Mouse (Mus musculus) WW6 (cell line): Measurements from ENCODE around the gene Ncbp1.

Source experiments
- DNase-seq: peaks from one replicate; pipeline ENCODE4 v3.0.0-alpha.2; 2013; ENCODE audit warnings: low read depth, low spot score

Gene Ncbp1

GRCm38 (mm10) chr4:46138287-46139222 is at the start of gene Ncbp1, which contains the start of gene Tstd2:
Ncbp1 (plus strand) TSS chr4:46138613.
Tstd2 (minus strand) TSS chr4:46138694.
- DNase-seq: peak; percentile 76

- DNase-seq: no peak
Observed at GRCm38 (mm10) chr4:46089524-46090125, 48.8 kb upstream of the Ncbp1 start.

- no peak for DNase-seq
Observed at GRCm38 (mm10) chr4:46092429-46093076, 45.9 kb upstream of the Ncbp1 start.

DNA sequence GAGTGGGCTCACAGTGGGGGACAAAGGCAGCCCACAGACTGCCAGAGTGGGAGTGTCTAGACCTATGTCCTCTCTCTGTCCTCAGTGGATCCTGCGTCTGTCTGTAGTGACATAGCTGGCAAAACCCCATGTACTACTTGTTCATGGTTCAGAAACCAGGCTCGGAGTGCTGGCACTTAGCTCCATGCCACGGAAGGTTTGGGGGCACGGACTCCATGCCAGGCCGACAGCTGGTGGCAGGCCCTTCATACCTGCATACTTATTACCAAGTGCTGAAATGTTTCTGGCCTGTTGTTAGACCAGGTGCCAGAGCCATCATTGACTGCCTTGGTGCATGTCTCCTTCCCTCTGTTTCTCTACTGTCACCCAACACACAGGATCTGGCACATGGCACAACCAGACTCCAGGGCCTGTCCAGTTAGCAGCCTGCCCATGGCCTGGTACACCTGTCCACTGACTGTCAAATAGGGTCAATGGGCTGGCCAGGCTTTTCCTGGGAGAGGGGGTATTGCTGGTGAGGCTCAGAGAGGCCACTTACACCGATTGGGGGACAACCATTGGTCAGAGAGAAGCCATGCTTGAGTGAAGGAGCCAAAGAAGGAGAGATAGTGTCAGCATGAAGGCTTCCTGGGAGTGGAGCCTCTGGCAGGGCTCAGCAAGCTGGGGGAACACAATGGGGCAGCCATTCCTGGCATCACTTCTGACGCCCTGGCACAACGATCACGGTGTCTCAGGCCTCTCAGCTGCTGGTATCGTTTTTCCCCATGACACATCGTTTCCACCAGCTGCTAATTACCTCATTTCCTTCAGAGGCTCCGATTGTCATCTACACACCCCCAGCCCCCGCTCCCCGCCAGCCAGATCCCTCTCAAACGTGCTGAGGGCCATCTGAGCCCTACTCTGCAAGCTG is 43.2 kb upstream of the Ncbp1 start:
- no peak for DNase-seq

GRCm38 (mm10) chr4:46095826-46096159 is 42.6 kb upstream of the Ncbp1 start:
- DNase-seq: no peak

GRCm38 (mm10) chr4:46096546-46096945 is 41.9 kb upstream of the Ncbp1 start:
- no peak for DNase-seq

- DNase-seq: no peak
Observed at GRCm38 (mm10) chr4:46097591-46097990, 40.8 kb upstream of the Ncbp1 start.

DNA sequence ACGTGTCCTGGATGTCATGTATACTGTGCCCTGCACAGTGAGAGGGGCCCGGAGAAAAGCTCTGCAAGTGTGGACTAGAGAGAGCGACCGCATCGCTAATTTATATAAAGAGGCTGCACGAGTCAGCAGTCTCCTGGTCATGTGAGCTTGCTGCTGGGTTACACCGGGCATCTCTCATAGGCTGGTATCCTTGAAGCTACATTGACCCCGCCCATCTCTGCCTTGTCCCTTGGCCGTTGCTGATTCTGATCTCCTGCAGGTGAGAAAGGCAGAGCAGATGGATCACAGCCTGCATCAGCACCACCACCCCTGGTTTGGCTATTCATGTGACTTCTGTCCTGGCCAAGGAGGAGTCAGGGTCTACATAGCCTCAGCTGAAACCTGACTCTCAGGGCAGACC is 39.3 kb upstream of the Ncbp1 start:
- DNase-seq: no peak

DNA sequence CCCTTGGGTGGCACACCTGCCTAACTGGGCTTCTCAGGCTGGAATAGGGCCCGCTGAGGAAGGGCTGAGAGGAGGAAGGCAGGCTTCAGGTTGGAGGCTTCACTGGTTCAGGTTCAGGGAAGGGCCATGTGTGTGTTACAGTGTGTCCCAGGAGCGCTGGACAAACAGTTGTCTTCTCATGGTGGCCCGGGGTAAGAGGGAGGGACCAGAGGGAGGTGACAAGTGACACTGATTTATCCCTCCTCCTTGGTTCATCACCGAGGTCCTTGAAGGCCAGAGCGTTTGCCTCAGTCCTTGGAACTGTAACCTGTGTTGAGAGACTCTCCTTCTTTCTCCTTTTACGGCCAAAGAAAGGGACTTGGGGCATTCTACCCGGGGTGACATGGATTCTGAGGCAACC is 37.9 kb upstream of the Ncbp1 start:
- no peak for DNase-seq

DNA sequence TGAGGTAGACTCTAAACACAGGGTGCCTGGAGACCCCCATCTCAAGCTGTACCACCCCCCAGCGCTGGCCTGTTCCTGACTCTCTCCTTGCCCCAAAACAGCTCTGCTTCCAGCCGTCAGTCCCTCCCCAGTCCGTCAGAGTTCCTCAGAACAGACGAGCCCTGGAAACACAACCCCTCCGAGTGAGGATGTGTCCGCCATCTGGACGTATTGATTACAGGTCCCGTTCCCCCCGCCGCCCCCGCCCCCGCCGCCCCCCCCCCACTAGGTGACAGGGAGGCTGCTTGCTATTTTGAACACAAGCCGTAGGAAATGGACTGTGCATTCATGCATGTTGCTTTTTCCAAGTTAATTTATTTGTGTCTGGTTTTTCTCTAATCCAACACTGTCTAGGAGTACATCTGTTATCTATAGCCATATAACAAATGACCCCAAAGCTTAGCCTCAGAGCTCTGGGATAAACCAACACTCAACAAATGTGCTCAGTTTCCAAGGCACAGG is 37.2 kb upstream of the Ncbp1 start:
- no peak for DNase-seq

DNA sequence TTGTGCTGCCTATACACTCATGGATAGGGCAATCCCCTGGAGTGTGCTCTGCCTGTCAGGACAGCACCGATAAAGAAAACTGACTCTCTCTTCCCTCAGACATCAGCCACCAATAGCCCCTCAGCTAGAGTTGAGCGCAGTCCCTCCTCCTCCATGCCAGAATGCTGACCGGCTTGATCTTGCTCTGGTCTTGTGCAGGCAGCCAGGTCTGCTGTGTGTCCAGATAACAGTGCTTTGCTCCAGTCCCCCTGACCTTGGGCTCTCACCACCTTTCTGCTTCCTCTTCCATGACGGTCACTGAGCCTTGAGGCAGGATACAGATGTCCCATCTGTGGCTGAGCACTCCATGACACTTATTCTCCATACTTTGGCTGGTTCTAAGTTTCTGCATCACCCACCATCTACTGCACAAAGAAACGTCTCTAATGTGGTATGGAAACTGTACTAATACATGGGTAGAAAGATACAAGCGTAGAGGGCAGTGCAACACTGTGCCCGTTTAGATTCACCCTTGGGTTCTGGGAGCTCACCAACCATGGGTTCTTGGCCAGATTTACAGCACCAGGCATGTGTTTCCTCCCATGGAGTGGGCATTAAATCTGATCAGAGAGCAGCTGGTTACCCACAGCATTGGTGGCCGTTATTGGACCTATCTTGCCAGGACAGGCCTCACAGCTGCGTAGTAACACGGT is 36.2 kb upstream of the Ncbp1 start:
- no peak for DNase-seq

GRCm38 (mm10) chr4:46110084-46110483 is 28.3 kb upstream of the Ncbp1 start:
- no peak for DNase-seq

GRCm38 (mm10) chr4:46111361-46111760 is 27.1 kb upstream of the Ncbp1 start:
- no peak for DNase-seq

- DNase-seq: no peak
Observed at GRCm38 (mm10) chr4:46115308-46115707, 23.1 kb upstream of the Ncbp1 start.

DNA sequence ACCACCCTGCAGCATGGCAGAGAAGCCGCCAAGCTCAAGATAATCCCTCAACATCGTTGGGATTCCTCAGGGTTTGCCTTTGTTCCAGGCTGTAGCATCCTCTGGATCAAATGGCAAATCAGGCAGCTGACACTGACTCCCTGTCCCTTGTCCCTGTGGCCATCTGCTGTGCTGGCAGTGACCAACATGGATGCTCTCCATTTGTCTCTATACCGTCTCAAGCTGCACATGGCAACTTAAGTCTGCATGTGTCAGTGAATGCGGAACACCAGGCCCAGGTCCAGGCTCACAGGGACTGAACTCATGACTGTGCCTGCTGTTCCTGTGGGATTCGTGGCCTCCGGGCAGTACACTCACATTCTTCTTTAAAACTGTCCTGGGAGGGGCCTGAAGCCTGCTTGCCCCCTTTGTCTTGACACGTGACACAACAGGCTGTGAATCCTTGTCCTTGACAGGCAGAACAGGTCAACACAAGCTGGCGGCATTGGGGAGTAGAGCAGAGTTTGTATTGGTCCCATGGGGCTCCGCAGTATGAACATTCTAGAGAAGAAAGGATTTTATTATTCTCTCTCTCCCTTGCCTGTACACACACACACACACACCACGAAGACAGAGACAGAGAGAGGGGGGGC is 21.8 kb upstream of the Ncbp1 start:
- no peak for DNase-seq

GRCm38 (mm10) chr4:46117536-46117935 is 20.9 kb upstream of the Ncbp1 start:
- DNase-seq: no peak

DNA sequence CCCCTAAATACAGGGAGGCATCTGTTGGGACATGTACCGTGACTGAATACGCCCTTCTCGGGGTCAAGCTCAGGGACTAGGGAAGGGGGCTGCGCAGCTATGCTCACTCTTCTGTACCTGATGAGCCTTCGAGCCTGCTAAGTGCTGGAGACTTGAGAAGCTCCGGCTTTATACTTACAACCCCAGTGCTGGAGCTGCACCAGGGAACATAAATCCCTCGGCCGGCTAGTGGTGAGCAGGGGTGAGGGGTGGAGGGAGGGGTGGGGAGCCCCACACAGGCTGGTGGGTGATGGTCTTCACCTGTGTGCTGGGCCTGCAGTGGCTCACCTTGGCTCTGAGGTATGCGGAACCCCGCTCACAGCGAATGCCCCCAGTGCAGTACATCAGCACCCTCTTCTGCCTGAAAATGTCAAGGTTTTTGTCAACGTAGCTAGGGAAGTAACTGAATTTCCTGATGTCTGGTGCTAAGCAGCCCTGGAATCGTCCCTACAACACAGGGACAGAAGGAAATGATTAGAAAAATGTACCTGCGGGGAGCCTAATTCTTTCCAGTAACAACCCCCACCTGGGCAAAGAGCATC is 18.8 kb upstream of the Ncbp1 start:
- no peak for DNase-seq

DNA sequence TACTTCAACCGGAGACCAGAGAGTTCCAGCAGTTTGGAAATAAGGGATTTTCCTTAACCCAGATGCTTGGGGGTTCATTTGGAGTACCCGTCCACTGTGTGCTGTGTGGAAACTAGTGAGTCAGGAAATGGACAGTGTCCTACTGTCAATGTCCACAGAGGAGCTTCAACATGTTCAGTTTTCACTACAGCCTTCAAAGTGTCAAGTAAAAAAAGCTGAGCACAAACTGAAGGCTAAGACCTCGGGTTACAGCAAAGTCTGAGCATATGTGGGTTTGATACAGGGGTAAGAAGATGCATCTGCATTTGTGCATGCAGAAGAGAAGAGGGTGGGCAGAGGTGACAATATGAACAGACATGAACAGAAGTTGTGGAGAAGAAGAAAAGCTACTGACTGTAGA is 17.6 kb upstream of the Ncbp1 start:
- no peak for DNase-seq

DNA sequence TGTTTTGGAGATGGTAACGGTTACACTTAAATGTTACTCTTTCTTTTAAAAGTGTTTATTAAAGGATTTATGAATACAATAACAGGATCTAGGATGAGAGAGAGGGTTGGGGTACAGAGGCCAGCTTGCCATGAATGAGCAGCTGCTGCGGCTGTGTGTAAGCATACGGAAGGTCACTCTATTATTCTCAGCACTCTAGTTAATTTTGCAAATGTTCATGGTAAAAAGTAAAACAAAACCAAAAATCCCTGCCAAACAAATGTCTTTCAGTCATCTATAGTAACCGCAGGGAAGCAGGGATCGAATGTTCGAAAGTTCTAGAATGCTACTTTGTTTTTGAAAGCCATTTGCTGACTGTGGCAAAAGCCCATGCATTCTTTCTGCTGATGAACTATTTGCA is 15.1 kb upstream of the Ncbp1 start:
- no peak for DNase-seq

DNA sequence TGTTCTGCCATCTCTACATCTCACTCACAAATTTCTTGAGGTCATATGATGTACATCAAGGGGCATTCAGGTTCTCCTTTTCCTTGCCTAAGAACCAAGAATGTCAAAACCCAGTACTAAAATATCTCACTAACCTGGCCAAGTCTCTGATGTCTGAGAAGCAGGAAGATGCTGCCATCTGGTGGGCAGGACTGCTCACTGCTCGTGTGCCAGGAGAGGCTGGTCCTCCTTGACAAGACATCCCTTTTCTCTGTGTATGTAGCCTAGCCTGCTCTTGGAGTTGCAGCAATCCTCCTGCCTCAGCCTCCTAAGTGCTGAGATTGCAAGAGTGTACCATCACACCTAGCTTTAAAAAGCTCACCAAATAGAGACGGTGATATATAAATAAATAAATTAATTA is 11.9 kb upstream of the Ncbp1 start:
- DNase-seq: no peak
